Mouse (Mus musculus) frontal cortex, postnatal 36 days (tissue): Measurements from ENCODE around the gene Col26a1.
"Not testable (repeated sequence)": the region's sequence is repeated elsewhere in the genome, so short reads cannot be mapped to it uniquely, and the experiment has no call there.

Experiments used
- DNase-seq, 2 experiments: peaks; one replicate each; pipeline ENCODE4 v3.0.0; 2022; ENCODE audit warnings: low spot score in 2 of 2

Col26a1 gene

DNA sequence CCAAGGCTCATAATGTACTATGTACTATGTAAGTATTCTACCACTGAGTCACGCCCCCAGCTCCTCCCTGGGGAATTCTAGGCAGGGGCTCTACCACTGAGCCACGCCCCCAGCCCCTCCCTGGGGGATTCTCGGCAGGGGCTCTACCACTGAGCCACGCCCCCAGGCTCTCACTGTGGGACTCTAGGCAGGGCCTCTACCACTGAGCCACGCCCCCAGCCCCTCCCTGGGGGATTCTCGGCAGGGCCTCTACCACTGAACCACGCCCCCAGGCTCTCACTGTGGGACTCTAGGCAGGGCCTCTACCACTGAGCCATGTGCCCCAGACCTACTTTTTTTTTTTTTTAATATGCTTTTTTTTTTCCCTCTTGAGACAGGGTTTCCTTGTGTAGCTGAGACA lies 129.8 kb downstream of the Col26a1 start:
- not testable (repeated sequence) for DNase-seq

DNA sequence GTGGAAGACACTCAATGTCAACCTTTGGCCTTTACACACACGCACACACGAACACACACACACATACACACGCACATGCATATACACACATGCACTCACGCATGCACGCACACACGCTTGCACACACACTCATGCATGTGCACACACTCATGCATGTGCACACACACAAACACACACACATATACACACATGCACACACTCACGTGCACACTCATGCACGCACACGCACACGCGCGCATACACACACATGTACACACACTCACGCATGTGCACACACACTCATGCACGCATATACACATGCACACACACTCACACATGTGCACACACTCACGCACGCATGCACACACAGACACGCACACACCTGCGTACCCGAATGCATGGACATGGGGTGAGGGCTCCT lies 130.9 kb downstream of the Col26a1 start:
- DNase-seq = no peak

DNA sequence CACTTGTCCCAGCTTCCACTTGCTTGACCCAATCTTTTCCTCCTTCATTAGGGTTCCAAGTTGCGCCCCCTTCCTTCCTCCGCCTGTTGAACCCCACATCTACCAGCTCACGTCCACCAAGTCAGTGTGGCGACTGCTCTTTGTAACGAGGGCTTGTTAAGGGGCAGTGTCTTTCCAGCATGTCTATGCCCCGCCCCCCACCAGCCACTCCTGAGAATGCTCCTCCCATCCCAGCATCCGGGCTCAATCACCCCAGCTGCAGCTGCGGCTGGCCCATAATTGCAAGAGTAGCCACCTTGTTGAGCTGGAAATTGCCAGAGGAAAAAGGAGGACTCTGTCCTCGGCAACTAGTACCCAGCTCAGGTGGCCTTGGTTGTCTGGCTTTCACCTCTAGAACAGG lies 136.4 kb downstream of the Col26a1 start:
- no peak for DNase-seq

DNA sequence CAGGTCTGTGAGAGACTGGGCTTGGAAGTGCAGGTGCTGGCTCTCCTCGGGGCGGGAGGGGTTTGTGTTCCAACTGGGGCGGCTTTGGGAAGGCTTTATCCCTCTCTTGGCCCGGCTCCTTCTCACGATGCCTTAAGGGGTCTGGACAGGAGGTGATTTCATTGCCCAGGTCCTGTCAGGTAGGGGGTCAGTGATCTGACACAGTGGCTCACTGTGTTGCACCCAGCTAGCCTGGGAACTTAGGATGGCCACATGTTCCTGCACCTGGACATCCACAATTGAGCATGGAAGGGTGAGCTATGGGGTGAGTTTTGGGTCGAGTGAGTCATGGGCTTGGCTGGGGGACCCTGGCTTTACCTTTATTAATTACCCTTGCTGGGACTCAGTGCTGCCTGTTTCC lies 144.1 kb downstream of the Col26a1 start:
- no peak for DNase-seq

DNA sequence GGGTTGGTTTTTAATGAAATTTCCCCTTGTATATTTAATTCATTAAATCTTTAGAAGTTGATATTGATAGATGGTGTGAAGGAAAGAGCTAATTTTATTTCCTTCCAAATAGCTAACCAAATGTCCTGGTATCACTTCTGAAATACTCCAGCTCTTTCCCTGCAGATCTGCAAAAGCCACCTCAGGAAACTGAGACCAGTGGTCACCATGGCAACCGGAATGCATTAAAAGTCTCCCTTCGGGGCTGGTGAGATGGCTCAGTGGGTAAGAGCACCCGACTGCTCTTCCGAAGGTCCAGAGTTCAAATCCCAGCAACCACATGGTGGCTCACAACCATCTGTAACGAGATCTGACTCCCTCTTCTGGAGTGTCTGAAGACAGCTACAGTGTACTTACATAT lies 156.7 kb downstream of the Col26a1 start:
- DNase-seq = not testable (repeated sequence)

DNA sequence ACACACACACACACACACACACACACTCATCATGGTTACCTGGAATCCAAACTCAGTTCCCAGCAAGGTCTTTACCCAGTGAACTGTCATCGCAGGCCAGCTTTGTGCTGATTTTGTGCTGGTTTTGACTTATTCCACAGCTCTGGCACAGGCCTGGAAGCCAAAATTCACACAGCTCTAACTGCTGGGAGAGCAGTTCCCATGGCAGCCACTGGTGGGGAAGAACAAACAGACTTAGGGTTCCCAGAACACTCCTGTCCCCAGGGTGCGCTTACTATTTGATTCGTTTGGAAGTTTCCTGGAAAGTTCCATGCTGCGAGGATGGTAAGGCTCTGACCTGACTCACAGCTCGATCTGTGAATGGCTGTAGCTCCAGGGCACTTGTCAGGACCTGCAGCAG lies 161.4 kb downstream of the Col26a1 start:
- no peak for DNase-seq

DNA sequence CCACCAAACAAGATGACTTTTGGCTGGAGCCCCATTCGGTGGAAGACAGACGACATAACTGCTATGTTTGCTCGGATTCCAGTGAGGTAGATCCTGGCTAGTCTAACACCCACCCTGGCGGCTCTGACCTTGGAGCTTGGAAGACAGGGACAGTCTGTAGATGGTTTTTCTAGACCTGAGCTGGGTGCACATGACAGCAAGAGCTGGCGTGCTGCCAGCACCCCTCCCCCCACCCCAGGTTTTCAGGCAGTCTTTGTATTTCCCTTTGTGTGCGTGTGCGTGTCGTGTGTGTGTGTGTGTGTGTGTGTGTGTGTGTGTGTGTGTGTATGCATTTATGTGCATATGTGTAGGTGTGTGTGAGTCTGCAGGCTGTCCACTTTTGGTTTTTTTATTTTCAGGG lies 164.4 kb downstream of the Col26a1 start:
- no peak for DNase-seq

DNA sequence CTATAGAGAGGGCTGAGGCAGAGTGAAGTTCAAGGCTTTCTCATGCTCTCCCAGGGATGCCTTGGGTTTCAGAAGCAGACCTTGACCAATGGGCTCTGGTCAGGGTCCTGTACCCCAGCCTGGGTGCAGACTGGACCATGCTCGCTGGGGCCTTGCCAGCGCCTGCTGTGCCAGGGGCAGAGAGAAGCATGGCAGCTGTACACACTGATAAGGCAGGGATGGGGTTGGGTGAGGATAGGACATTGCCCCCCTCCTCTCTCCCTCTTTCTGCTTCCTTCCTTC lies 165.5 kb downstream of the Col26a1 start:
- no peak for DNase-seq

DNA sequence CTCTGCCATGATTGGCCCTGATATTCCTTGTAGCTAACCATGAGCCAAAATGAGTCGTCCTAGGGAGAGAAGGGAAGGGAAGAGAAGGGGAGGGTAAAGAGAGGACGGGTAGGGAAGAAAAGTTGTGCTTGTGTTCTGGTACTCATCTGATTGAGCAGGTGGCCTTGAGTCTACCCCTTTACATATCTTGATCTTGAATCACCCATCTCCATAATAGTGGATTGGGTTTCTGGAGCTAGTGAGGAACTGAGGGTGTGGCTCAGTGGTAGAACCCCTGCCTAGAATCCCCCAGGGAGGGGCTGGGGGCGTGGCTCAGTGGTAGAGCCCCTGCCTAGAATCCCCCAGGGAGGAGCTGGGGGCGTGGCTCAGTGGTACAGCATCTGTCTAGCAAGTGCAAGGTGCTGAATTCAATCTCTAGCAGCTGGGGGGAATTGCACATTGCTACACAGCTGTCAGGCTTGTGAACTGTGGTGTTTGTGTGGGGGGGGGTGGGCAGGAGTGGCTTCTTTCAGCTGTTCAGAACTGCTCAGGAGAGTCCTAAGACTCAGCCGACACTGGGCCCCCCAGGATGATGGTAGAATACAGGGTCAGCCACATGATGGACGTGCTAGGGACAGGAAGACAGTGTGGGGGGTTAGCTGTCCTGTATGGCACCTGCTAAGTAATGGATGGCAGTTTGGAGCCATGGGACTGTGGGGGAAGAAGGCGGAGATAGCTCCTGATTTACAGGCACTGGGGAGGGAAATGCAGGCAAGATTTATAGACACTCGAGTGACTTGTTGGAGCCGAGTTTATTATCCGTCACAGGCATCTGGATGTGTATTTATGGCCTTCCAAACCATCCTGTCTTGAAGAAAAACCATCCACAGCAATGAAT lies 166.1 kb downstream of the Col26a1 start:
- DNase-seq = no peak

DNA sequence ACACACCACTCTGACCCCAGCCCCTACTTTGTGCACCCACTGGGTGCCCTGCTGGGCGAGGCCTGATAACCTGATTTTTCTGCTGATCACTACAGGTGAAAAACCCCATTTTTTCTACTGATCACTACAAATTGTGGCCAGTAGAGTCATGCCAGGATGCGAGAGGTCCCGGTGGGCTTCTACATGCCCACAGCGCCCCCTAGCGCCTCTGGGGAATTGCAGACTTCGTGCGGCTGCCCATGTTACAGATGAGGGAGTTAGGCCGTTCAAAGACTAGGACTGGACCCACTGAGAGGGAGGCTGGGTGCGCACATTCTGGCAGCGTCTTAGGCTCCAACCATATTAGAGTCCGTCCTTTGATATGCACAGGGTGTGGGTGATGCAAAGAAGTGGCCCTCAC lies 168.1 kb downstream of the Col26a1 start:
- no peak for DNase-seq

DNA sequence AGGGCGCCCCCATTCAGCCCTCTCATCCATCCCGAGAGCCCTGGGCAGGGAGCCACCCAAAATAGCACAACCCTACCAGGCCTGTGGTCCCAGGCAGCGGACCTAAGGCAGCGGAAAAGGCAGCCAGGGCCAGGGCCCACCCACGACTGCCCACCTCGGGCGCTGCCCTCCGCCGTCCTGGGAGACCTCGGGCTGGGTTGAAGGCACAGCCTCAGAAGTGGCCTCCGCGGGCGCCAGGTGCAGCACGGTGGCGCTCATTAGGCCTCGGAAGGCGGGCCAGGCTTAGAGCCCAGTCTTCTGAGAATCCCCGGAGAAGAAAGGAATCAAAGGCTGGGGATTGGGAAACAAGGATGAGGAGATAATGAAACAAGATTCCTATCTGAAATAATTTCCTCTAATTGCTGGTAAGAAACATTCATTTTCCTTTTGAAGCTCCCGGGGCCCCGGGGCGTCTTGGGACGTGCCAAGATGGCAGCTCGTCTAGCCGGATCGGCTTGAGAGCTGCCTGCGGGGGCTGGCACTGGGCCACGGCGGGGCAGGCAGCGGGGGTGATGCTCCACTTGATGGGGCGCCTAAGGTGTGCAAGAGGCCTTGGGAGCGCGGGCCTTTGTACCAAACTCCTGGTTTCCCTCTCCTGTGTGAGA lies 168.7 kb downstream of the Col26a1 start:
- no peak for DNase-seq

DNA sequence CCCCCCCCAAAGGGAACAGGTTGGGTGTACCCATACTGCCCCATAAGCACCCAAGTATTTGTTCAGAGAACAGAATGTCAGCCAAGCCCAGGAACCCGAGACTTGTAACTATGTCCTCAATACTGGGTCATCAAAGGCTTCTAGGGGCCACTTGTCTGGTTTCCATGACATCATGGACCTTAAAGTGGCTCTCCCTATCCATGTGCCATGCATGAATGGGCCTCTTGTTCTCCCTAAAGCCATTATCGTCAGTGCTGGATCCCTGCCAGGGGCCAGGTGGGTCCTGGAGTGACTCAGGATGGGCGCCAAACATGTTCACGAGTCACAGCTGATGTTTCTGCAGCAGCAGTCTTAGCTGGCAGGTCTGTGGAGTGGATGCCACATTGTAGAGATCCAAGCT lies 172.3 kb downstream of the Col26a1 start:
- no peak for DNase-seq

DNA sequence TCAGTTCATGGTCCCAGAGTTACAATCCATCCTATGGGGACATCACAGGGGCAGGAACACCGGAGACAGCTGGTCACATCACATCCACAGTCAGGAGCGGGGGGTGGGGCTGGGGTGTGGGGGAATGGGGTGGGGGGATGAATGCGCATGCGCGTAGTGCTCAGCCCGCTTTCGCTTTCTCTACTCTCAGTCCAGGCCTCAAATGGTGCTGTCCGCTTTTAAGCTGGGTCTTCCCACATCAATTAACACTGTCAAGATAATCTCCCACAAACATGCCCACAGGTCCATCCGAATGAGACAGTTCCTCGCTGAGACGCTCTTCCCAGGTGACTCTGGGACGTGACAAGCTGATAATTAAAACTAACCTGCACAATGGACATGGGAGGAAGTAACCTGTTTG lies 174.9 kb downstream of the Col26a1 start:
- DNase-seq = no peak

DNA sequence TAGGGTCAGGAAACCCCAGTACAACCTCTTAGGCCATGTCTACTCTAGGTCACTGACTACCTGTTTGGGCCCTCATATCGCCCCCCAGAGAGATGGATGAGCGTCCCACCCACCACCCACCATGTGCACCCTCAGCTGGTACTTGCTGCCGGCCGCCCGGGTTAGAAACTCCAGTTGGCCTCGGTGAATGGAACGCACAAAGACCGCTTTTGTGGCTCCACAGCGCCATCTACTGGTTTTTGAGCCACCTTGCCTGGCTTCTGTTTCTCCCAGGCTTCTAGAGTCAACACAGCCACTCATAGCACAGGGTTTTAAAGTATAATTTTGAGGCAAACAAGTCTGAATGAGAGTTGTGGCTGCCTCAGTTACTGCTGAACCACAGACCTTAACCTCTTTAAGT lies 176.2 kb downstream of the Col26a1 start:
- DNase-seq = peak; percentile 65 to 78

DNA sequence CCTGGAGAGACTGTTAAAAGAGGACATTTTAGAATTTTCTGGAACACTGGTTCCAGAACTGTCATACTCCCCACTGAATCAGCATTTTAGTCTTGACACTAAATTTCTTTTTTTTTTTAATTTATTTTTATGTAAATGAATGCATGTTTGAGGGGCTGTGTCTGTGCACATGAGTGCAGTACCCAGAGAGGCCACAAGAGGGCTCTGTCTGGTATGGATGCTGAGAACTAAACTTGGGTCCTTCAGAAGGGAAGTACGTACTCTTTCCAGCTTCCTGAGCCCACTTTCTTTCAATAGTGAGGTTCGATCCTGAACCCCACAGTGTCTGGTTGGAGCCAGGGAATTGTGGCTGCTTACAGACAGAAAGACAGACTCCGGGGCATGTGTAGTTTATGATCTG lies 177.5 kb downstream of the Col26a1 start:
- DNase-seq = no peak

DNA sequence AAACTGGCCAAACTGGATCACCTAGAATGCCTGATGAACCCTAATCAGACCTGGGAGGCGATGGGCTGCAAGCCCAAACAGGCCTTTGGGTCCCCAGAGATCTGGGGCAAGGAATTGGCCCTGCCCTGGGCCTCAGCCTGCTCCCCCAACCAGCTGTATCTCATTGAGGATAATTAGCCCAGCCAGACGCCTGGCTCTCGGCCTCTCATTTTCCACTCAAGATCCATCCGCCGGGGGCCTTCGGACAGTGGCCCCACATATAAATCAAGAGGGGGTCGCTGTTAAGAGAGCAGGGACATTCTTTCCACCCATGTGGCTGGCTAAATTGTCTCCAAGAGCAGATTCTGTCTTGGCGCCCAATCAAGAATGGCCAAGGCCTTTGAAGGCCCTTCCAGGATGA lies 178.9 kb downstream of the Col26a1 start:
- DNase-seq = no peak

DNA sequence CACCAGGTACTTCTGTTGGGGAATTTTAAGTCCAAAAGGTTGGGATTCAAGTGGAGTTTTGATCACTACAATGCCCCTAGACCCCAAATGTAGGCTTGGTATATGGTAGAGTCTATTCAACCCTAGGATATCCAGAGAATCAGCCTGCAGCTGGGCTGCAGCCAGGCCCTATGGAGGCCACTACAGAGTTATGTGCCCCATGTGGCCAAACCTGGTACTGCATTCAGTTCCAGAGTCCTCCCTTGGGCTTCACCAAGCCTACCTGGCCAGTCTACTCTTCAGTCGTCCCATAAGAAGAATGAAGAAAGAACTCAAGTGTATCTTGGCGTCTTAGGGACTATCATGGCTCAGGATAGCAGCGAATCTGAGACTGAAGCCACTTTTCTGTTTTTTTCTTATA lies 179.3 kb downstream of the Col26a1 start:
- peak; percentile 70 to 73 for DNase-seq

DNA sequence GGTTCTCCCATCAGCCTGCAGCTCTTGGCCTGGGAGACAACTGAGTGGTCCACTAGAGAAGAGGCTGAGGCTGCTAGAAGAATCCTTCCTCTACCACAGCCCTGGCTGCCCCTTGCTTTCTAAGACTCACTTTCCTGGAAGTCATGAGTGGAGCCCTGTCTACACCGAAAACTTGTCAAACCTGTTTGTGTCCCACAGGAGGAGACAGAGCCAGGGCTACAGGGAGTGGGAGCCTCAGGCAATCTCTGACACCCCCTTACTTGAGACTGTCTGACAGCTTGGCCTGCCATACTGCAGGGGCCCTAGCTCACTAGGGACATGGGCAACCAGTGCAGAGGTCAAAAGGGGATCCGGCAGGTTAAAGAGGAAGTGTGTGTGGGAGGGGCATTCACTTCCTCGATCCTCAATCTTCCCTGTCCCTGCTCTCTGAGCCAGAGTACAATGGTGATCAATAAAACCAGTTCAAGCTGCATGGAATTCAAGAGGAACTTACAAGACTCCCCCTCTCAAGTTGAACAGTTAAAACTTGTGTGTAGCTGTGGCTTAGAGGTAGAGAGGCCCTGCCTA lies 180.8 kb downstream of the Col26a1 start:
- no peak for DNase-seq

DNA sequence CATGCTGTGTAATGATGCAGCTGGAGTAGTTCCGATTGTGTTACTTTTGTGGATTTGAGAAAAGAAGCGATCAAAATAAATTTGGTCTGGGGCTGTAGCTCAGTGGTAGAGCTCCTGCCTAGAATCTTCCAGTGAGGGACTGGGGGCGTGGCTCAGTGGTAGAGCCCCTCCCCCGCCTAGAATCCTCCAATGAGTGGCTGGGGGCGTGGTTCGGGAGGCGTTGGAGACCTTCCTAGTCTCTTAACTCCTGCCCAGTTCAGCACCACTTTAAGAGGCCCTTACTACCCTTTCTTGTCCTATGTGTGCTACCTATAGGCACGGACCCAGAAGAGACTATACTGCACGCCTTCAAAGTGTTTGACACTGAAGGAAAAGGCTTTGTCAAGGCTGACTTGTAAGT lies 185.4 kb downstream of the Col26a1 start:
- no peak for DNase-seq

DNA sequence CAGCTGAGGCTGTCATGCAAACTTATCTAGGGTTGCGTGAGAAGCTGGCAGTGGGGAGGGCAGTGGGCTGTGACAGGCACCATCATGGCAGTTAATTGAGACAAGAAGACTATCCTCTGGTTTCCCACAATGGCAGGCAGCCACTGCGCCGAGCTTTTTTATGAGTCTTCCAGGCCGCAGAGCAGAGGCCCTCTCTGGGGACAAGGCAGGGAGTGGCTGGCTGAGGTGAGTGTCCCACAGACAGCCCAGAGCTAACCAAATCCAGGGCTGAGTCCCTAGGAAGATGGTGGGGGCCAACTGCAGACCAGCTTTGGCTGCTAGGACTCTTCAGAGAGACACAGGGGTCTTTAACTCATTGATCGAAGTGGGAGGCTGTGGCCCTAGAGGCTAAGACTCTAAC lies 186.5 kb downstream of the Col26a1 start:
- DNase-seq = no peak

DNA sequence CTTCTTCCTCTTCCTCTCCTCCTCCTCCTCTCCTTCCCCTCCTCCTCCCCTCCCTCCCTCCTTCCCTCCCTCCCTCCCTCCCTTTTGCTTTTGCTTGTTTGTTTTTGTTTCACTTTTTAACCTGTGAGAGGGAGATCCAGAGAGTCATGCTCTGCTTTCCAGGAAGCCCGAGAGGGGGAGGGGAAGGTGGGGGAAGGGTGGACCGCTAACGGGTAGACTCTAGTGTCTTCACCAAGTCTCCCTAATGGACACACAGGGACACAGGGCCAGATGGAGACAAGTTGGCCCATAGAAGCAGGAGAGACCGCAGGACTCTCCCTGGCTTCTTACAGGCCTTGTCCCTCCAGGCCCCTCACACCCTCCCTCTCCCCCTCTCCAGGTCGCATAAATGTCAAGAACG lies 188.0 kb downstream of the Col26a1 start:
- no peak for DNase-seq

DNA sequence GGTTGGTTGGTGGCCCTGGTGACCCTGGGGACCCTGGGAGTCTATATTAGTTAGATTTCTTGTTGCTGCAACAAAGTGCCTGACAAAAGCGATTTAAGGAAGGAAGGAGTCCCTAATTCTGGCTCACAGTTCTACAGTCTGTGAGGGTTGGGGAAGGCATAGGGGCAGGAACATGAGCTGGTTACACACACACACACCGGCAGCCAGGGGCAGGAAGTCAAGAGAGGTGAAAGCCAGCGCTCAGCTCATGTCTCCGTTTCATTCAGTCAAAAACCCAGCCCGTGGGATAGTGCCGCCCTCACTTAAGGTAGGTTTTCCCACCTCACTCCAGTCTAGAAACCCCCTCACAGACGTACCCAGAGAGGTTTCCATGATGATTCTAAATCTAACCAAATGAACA lies 189.6 kb downstream of the Col26a1 start:
- DNase-seq = no peak

DNA sequence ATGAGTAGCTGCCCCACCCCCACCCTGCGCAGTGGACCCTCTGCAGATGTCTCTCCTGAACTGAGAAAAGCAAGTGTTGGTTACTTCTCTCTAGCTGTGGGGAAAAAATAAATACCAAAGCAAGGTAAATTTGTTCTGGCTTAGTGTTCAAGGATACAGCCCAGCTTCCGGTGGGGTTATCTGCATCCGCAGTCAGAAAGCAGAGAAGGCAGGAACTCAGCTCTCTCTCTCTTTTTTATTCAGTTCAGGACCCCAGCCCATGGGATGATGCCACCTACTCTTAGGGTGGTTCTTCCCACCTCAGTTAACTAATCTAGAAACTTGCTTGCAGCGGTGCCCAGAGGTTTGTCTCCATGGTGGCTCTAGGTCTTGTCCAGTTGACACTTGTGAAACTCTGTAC lies 190.2 kb downstream of the Col26a1 start, which contains the start of gene Myl10:
TSS of gene Myl10 (plus strand) at position 363 of the 400 bp plus-strand sequence.
- DNase-seq = no peak
